Mouse (Mus musculus): ENCODE measurements at regions not wholly inside any gene's neighbourhood (a gene's known extent, or its start where the extent isn't known, plus 50 kb on each side); places are given as distances from the start of the nearest gene placed in this dataset.

GRCm38 (mm10) chr1:158180095-158180494, 176.0 kb downstream of the Brinp2 start:
- no peak for DNase-seq

- no peak for DNase-seq
Measured at GRCm38 (mm10) chr1:158181296-158181695, 174.8 kb downstream of the Brinp2 start.

GRCm38 (mm10) chr1:158187651-158188050, 168.5 kb downstream of the Brinp2 start:
- no peak for DNase-seq

- DNase-seq = no peak
Measured at GRCm38 (mm10) chr1:158192841-158193551, 163.1 kb downstream of the Brinp2 start.

GRCm38 (mm10) chr1:158193968-158194565, 162.1 kb downstream of the Brinp2 start:
- no peak for DNase-seq

Data from liver (tissue).